Mouse (Mus musculus) intestine, embryonic 14.5 days (tissue): ENCODE data around the gene Rab10. TPM values are rescaled to one million over a fixed set of nuclear protein-coding genes. Genes with fewer than 3 reads are reported as not detected.

Experiments
- ATAC-seq: fragments of 200-750 bp; cut with Nextera tagmentation; replicated peaks from 2 replicates; pipeline ENCODE4 v1.8.0; 2017; ENCODE audit warnings: low read depth, moderate number of reproducible peaks, moderate TSS enrichment, moderate library complexity; ENCODE audit not compliant: low FRiP score, low TSS enrichment
- DNase-seq: peaks from one replicate; pipeline ENCODE4 v3.0.0-alpha.2; 2018; ENCODE audit warnings: low spot score
- H3K27ac ChIP-seq: fragments of 300-500 bp; sonication (generic); 2 replicates; pipeline ENCODE4 v1.5.1; 2014; ENCODE audit warnings: low read depth, mild to moderate bottlenecking, control low read depth
- H3K27me3 ChIP-seq: fragments of 300-500 bp; sonication (generic); replicated peaks from 2 replicates; pipeline ENCODE4 v1.6.1; 2014; ENCODE audit warnings: low read length, control low read depth; ENCODE audit not compliant: control insufficient read depth, insufficient read depth
- H3K36me3 ChIP-seq: fragments of 300-500 bp; sonication (generic); 2 replicates; pipeline ENCODE4 v1.6.1; 2014; ENCODE audit warnings: low read length, control low read depth; ENCODE audit not compliant: control insufficient read depth, insufficient read depth
- H3K4me1 ChIP-seq: fragments of 300-500 bp; sonication (generic); replicated peaks from 2 replicates; pipeline ENCODE4 v1.6.1; 2014; ENCODE audit warnings: low read length, control low read depth, mixed read lengths; ENCODE audit not compliant: control insufficient read depth, insufficient read depth
- H3K4me2 ChIP-seq: fragments of 300-500 bp; sonication (generic); 2 replicates; pipeline ENCODE4 v1.6.1; 2014; ENCODE audit warnings: low read length
- H3K4me3 ChIP-seq: fragments of 300-500 bp; sonication (generic); 2 replicates; pipeline ENCODE4 v1.5.1; 2014; ENCODE audit warnings: low read depth, low read length, control low read depth, mixed read lengths
- H3K9ac ChIP-seq: fragments of 300-500 bp; sonication (generic); 2 replicates; pipeline ENCODE4 v1.6.1; 2014; ENCODE audit warnings: mild to moderate bottlenecking, low read length
- H3K9me3 ChIP-seq: fragments of 300-500 bp; sonication (generic); 2 replicates; pipeline ENCODE4 v1.6.1; 2016; ENCODE audit warnings: low read length, control low read depth; ENCODE audit not compliant: control insufficient read depth
- WGBS: fragments of 180-500 bp; shearing (Covaris S2); extraction: QIAGEN DNeasy Blood & Tissue Kit; methylation state at CpG from one replicate; pipeline ENCODE4 v1.1.7; 2014; 5-methylcytosine and 5-hydroxymethylcytosine counted together
- polyA plus RNA-seq: library from polyadenylated mRNA; unstranded; fragments of >200 nt; fragmentation: Nextera tagmentation; extraction: Ambion mirVana; gene quantifications from 2 replicates; pipeline ENCODE4 v1.2.1, GENCODE M21; 2014

Rab10 gene
- polyA plus RNA-seq, 1 experiment from 2014 or later, result 76.3 TPM

- no peak overlapping the region for H3K4me2 ChIP-seq
- ATAC-seq, result no peak
- 88% methylated on average over 2 of the region's 2 CpGs for WGBS
Measured at GRCm38 (mm10) chr12:3265188-3265587, 44.6 kb downstream of the Rab10 start.

GRCm38 (mm10) chr12:3264449-3264848, 45.3 kb downstream of the Rab10 start:
- Histone ChIP-seq H3K4me3 (no peak overlapping the region), H3K4me2 (no peak overlapping the region), H3K9me3 (no peaks in the 10 kb centered on the region), H3K4me1 (no peaks in the 10 kb centered on the region), H3K9ac (no peak overlapping the region), H3K27ac (no peak overlapping the region), H3K27me3 (no peaks in the 10 kb centered on the region), H3K36me3 (peaks cover 5% of the 10 kb centered on the region; the same call in 1 of the 2 replicates)
- ATAC-seq (no peak), DNase-seq (no peak)
- WGBS, result 81% methylated on average over 2 of the region's 2 CpGs

More at GRCm38 (mm10) chr12:3265188-3265587, 44.6 kb downstream of the Rab10 start:
- no peaks in the 10 kb centered on the region for H3K9me3 ChIP-seq
- H3K27me3 ChIP-seq, result no peaks in the 10 kb centered on the region
- no peak overlapping the region for H3K9ac ChIP-seq
- H3K27ac ChIP-seq, result no peak overlapping the region
- peaks cover 5% of the 10 kb centered on the region; the same call in 1 of the 2 replicates for H3K36me3 ChIP-seq
- no peak overlapping the region for H3K4me3 ChIP-seq
- H3K4me1 ChIP-seq, result no peaks in the 10 kb centered on the region
- DNase-seq, result no peak

GRCm38 (mm10) chr12:3261596-3261995, 48.2 kb downstream of the Rab10 start:
- Histone ChIP-seq H3K4me2 (no peak overlapping the region), H3K4me3 (no peak overlapping the region), H3K4me1 (no peaks in the 10 kb centered on the region), H3K9me3 (no peaks in the 10 kb centered on the region), H3K36me3 (peaks cover 10% of the 10 kb centered on the region), H3K27me3 (no peaks in the 10 kb centered on the region), H3K9ac (no peak overlapping the region), H3K27ac (no peak overlapping the region)
- DNase-seq, result no peak
- ATAC-seq, result no peak
- WGBS, result 91% methylated on average over 25 of the region's 25 CpGs

GRCm38 (mm10) chr12:3255966-3256365, 53.8 kb downstream of the Rab10 start:
- H3K4me2 ChIP-seq, result no peak overlapping the region
- no peaks in the 10 kb centered on the region for H3K27me3 ChIP-seq
- no peak overlapping the region for H3K4me3 ChIP-seq
- no peak overlapping the region for H3K27ac ChIP-seq
- H3K36me3 ChIP-seq, result peaks cover 45% of the 10 kb centered on the region
- no peak for ATAC-seq
- H3K9ac ChIP-seq, result no peak overlapping the region
- H3K4me1 ChIP-seq, result no peaks in the 10 kb centered on the region
- no peak for DNase-seq
- H3K9me3 ChIP-seq, result no peaks in the 10 kb centered on the region

- Histone ChIP-seq H3K4me2 (no peak overlapping the region), H3K36me3 (peaks cover 50% of the 10 kb centered on the region), H3K4me3 (no peak overlapping the region), H3K27me3 (no peaks in the 10 kb centered on the region), H3K27ac (no peak overlapping the region), H3K4me1 (no peaks in the 10 kb centered on the region), H3K9ac (no peak overlapping the region), H3K9me3 (no peaks in the 10 kb centered on the region)
- WGBS, result 95% methylated on average over 2 of the region's 2 CpGs
- DNase-seq (no peak), ATAC-seq (no peak)
Measured at GRCm38 (mm10) chr12:3255435-3255834, 54.3 kb downstream of the Rab10 start.

- H3K27me3 ChIP-seq, result no peaks in the 10 kb centered on the region
Measured at GRCm38 (mm10) chr12:3253591-3253990, 56.2 kb downstream of the Rab10 start.

GRCm38 (mm10) chr12:3246091-3246490, 63.7 kb downstream of the Rab10 start:
- no peak overlapping the region for H3K4me3 ChIP-seq
- DNase-seq (no peak), ATAC-seq (no peak)
- 91% methylated on average over 6 of the region's 6 CpGs for WGBS
- no peak overlapping the region for H3K9ac ChIP-seq
- peaks cover 26% of the 10 kb centered on the region for H3K36me3 ChIP-seq
- no peaks in the 10 kb centered on the region for H3K4me1 ChIP-seq
- no peak overlapping the region for H3K4me2 ChIP-seq
- no peak overlapping the region for H3K27ac ChIP-seq
- no peaks in the 10 kb centered on the region for H3K27me3 ChIP-seq
- H3K9me3 ChIP-seq, result no peaks in the 10 kb centered on the region

More at GRCm38 (mm10) chr12:3253591-3253990, 56.2 kb downstream of the Rab10 start:
- Histone ChIP-seq H3K36me3 (peaks cover 68% of the 10 kb centered on the region), H3K9ac (no peak overlapping the region), H3K9me3 (no peaks in the 10 kb centered on the region), H3K27ac (no peak overlapping the region), H3K4me1 (no peaks in the 10 kb centered on the region), H3K4me3 (no peak overlapping the region), H3K4me2 (no peak overlapping the region)
- ATAC-seq (no peak), DNase-seq (no peak)

- Histone ChIP-seq H3K9ac (no peak overlapping the region), H3K27me3 (no peaks in the 10 kb centered on the region), H3K9me3 (peaks cover 7% of the 10 kb centered on the region; the same call in 1 of the 2 replicates), H3K4me2 (no peak overlapping the region), H3K4me1 (no peaks in the 10 kb centered on the region), H3K36me3 (peaks cover 39% of the 10 kb centered on the region), H3K27ac (no peak overlapping the region), H3K4me3 (no peak overlapping the region)
- ATAC-seq, result no peak
- WGBS, result 97% methylated on average over 1 of the region's 1 CpGs
- no peak for DNase-seq
Measured at GRCm38 (mm10) chr12:3239544-3239943, 70.2 kb downstream of the Rab10 start.

- DNase-seq, result no peak
- no peak overlapping the region for H3K9ac ChIP-seq
Measured at GRCm38 (mm10) chr12:3238361-3239051, 71.3 kb downstream of the Rab10 start.

More at GRCm38 (mm10) chr12:3238361-3239051, 71.3 kb downstream of the Rab10 start:
- H3K27me3 ChIP-seq, result no peaks in the 10 kb centered on the region
- H3K27ac ChIP-seq, result no peak overlapping the region
- H3K4me3 ChIP-seq, result no peak overlapping the region
- WGBS, result 95% methylated on average over 16 of the region's 16 CpGs
- no peak overlapping the region for H3K4me2 ChIP-seq
- H3K36me3 ChIP-seq, result peaks cover 39% of the 10 kb centered on the region
- ATAC-seq, result no peak
- H3K9me3 ChIP-seq, result peaks cover 7% of the 10 kb centered on the region; the same call in 1 of the 2 replicates
- H3K4me1 ChIP-seq, result no peaks in the 10 kb centered on the region
